Mouse (Mus musculus): ENCODE results near the gene Ppp2r5c.

Ppp2r5c gene

DNA sequence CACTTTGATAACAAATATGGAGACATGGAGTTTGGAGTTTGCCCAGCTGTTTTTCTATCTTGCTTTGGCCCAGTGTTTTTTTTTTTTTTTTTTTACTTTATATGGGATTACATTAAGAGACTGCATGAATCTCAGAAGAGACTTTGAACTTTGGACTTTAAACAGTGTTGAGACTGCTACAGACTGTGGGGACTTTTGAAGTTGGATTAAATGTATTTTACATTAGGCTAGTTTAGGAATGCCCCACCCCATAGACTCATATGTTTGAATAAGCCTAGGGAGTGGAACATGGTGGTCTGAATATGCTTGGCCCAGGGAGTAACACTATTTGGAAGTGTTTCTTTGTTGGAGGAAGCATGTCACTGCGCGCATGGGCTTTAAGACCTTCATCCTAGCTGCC, 4.7 kb upstream of the Ppp2r5c start:
- no peak for DNase-seq (ENCODE audit: low read depth)

DNA sequence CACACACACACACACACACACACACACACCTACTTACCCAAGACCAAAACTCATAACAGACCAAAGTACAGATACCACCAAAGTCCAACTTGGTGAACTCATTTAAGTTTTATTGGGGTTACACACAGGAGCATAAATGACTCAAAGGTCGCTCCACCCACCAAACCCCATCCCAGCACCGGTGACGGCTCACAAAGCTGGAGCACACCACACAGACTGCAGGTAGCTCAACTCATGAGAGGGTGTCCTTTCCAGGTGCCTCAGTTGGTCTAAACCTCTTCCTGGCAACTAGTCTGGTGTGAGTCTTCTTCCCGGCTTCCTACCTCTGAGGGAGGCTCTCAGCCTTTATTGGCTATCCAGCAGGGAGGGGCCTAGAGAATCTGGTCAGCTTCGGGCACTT, 2.4 kb upstream of the Ppp2r5c start:
- no peak for DNase-seq (ENCODE audit: low read depth)

DNA sequence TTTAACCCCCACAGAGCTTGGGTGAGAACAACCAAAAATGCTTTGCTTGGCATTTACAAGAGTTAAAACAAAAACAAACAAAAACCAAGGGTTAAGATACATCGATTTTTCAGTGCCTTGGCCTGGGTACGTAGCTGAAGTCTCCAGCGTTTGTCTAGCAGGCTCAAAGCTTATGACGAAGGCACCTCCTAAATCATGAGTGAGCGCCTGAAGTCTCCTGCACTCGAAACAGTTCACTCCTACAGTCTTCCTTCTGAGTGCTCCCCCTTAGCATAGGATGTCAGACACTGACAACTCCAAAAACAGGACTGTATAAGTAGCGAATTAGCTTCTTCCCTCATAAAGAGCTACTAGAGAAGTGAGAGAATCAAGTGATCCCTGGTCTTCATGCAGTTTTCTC, 1.1 kb upstream of the Ppp2r5c start:
- DNase-seq (ENCODE audit: low read depth) = no peak

DNA sequence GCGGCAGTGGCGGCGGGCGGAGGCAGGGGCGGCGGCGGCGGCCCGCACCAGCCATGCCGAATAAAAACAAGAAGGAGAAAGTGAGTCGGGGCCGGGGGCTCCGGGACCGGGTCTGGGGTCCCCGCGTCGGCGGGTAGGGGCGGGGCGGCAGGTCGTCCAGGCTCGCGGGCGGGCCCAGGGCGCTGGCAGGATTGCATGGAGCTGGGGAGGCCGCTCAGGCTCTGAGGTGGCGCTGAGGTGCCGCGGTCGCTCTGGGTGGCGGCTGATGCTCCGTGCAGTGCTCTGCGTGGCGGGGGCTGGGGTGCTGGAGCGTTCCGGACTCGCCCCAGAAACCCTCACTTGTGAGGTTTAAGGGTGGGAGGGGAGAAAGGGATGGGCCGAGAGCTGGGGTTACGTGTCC, 386 bp downstream of the Ppp2r5c start:
- DNase-seq (ENCODE audit: low read depth) = peak; percentile 75

DNA sequence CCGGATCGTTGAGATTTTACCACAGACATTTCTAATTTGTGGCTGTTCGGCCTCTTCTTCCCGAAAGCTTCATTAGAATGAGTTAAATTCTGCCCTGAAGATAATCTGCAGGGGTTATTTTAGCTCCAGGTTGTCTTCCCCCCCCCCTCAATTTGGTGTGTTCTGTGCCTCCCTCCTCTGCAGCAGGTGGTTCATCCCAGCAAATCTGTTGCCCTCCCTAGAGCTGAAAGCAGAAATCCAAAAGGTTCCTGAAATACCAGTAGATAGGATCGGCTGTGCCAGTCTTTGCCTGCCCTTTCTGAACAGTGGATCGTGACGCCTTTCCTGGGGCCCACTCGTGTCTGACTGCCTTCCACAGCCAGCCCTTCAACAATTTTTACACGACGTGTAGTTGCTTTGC, 1.8 kb downstream of the Ppp2r5c start:
- DNase-seq (ENCODE audit: low read depth) = no peak

DNA sequence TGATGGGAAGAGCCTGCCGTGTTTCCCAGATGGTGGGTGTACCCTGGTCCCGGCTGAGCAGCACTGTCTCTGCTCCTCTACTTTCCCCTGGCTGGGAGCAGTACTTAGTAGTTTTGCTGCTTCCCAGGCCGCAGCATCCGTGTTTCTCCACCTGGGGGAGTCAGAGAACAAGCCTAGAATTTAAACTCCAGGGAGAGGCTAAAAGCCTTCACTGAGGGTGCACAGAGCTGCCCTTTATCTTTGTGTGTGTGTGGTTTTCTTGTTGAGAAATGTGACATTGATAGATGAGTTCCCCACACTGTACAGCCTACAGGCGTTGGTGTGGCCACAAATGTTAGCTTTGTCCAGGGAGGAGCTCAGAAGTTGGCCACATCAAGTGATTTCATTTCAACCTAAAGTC, 7.3 kb downstream of the Ppp2r5c start:
- DNase-seq (ENCODE audit: low read depth) = peak; percentile 85

DNA sequence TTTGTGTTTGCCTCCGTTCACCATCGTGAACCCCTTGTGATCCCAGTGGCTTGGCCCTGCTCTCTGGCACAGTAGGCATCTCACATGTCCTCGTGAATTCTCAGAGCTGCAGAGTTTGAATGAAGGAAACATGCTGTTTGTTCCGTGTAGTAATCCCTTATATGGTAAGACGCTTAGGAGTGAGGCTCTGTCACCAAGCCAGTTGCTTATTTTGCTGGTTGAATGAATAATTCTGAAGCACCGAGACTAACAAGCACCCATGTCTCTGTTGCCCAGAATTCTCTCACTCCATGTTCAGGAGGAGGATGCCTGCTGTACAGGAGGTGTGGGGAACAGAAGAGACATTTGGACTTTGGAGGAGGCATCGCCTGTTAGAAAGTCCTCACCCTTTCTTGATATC, 9.1 kb downstream of the Ppp2r5c start:
- no peak for DNase-seq (ENCODE audit: low read depth)

DNA sequence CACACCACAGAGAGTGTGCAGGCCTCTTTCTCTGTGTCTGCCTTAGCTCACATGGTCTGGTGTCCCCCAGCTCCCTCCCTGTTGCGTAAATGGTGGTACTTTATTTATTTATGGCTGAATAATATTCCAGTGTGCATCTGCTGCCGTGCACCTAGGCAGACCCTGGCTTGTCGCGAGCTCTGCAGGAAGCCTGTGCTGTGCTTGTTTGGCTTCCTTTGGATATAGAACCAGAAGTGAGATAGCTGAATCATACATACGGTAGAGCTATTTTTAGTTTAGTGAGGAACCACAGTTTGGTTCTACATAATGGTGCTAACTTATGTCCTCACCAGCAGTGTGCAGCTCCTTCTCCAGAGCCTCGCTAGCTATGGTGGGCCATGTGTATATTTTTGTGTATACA, 11.7 kb downstream of the Ppp2r5c start:
- no peak for DNase-seq (ENCODE audit: low read depth)

DNA sequence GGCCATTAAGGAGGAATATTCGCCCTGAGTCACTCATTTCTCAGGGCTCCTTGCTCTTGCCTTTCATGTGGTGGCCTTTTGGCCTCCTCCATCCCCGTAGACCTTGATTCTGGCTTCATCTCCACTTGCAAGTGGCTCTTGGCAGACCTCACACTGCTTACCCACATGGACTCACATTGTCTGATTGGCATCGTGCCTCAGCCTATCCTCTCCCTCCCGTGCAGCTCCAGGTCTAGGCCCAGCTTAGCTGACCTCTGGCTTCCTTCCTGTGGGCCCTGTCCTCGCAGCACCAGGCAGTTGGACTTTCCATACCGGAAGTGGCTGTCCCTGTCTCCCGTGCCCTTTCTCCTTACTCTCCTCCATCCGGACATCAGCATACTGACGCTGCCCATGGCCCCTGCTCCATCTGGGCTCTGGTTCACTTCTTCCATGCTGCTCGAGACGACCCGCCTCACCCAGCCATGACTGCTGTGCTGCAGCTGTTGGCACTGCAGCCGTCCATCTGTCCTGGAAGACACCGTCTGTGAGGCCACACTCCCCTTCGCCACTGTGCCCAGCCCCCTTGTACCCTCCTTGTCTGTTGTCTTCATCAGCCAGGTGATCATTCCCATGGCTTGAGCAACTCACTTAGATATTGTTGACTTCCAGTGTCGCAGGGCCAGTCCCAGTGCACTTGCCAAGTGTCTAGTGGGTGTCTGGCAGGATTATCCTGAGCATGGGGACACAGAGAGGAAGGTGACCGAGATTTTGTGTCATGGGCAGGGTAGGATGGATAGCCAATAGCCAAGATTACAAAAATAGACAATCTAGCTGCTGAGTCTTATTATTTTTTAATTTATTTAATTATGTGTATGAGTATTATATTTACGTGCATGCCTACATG, 13.7 kb downstream of the Ppp2r5c start:
- no peak for DNase-seq (ENCODE audit: low read depth)

DNA sequence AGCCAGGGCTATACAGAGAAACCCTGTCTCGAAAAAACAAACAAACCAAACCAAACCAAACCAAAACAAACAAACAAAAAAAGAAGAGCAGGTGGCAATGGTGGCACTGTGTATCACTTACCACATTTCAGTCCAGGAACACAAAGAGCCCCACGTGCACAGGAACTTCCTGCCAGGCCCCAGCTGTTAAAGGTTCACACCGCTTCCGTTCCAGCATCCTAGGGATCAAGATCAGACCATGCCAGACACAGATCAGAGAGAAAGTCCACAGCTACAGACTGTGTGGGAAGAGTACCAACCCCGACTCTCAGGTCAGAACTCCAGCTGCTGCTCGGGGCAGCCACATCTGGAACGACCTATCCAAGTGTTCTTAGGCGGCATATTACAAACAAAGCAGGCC, 16.8 kb downstream of the Ppp2r5c start:
- DNase-seq (ENCODE audit: low read depth) = peak; percentile 65

DNA sequence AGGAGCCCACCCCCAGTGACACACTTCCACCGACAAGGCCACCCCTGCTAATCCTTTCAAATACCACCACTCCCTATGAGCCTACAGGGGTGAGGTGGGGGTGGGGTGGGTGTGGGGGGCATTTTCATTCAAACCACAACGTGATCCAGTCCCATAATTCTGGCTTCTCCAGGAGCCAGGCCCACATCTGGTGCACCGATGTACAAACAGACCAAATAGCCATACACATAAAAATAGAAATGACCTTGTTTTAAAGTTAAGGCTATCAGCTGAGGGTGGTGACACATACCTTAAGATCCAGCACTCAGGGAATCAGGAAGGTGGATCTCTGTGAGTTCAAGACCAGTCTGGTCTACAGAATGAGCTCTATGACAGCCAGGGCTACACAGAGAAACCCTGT, 24.5 kb downstream of the Ppp2r5c start:
- DNase-seq (ENCODE audit: low read depth) = no peak

DNA sequence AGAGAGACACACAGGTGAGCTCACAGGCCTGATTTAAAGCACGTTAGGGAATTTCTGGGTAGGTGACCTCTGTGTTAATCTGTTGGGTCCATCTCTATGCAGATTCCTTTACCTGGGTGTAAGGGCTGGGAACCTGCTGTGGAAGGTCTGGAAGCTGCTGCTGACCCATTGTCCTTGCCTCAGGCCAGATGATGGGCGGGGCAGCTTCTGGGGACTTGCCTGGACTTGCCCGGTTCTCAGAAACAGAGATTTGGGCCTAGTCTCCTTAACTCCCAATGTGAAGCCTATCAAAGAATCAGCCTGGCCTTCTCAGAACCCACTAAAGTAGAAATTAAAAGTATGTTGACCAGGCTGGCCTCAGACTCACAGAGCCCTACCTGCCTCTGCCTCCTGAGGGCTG, 25.3 kb downstream of the Ppp2r5c start:
- DNase-seq (ENCODE audit: low read depth) = no peak

DNA sequence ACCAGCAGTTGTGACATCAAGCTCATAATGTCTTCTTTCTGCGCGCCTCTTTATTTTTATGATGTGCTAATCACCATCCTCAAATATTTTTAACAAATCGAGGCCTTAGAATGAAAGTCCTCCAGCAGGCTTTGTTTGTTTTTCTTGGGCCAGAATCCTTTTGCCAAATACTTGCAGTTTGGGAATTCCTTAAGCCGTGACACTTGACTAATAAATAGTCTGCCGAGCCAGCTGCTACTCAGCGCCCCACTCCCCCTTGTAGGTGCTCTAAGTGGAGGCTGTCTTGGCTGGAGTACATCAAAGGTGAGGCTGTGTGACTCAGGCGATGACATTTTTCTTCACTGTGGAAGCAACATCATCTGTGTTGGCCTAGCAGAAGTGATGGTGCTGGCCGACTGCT, 27.6 kb downstream of the Ppp2r5c start:
- DNase-seq (ENCODE audit: low read depth) = no peak

DNA sequence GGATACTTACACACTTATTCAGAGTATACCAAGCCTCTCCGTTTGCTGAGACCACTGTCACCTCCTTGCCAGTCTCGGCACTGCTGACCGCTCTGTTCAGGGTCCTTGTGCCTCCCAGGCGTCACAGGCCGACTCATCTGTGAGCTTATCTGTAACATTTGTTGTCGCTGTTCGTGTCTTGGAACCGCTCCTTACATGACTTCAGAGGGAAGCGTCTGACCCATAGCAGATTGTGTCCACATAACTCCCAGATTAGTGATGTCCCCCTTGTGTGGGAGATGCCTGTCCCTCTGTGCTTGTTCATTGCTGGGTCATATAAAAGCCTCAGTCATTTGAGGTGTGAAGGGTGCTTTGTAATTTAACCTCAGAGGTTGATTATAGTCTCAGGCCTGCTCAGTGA, 29.6 kb downstream of the Ppp2r5c start:
- DNase-seq (ENCODE audit: low read depth) = no peak

DNA sequence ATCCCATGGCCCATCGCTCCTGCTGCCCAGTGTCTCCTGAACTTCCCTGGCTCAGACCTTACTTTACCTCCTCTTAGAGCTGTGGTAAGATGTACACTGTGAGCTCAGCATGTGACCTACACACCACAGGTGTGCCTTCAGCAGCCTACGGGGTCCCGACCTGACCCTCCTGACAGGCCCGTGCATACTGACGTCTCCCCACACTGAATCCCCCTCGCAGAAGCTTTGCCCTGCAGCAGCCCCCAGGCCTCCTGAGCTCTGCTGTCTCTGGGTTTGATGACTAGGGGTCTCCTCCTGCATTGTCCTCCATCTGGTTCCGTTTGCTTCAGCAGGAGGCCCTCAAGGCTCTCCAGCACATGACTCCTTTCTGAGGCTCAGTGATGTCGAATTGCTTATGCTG, 31.0 kb downstream of the Ppp2r5c start:
- DNase-seq (ENCODE audit: low read depth) = no peak

DNA sequence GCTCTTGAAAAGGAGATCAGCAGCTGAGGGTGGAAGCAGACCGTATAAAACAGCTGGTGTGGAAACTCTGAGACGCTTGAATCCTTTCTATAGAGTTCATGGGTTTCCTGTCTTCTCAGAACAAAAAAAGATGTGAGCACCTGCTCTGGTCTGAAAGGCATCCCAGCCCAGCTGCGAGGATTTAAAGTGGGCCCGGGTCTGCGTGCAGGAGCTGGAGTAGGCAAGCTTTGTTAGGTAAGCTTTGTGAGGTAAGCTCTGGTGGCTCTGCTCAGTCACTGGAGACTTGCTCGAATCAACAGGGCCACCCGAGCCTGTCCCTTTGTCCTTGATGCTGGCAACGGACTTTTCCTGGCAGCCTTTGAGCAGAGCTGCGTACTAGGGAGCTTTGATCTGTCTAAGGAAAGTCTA, 31.7 kb downstream of the Ppp2r5c start:
- DNase-seq (ENCODE audit: low read depth) = peak; percentile 71

DNA sequence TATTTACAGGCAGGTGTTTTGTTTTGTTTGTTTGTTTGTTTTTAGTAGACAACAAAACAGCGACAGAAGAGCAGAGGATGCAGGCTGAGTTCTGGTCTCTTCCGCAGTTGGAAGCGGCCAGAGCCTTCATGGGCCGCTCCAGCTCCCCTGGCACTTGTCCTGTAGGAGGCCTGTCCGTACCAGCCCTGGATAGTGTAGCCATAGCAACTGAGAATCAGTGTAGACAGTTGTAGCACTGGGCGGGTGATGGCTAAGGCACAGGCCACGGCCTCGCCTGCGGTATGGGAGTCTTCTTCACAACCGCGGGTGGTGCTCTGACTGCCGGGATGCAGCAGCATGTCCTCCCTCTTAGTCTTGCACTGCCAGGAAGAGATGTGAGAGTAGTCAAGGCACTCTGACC, 32.3 kb downstream of the Ppp2r5c start:
- DNase-seq (ENCODE audit: low read depth) = no peak

DNA sequence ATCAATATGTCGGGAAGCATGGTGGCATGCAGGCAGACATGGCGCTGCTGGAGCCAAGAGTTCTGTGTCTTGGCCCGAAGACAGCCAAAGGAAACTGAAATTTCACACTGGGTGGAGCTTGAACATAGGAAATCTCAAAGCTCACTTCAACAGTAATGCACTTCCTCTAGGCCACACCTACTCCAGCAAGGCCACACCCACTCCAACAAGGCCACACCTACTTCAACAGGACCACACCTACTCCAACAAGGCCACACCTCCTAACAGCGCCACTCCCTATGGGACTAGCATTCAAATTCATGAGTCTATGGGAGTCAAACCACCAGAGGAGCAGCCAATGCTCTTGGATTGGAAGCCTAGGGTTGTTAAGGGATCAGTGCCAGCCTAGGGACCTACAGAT, 33.8 kb downstream of the Ppp2r5c start:
- DNase-seq (ENCODE audit: low read depth) = peak; percentile 43

DNA sequence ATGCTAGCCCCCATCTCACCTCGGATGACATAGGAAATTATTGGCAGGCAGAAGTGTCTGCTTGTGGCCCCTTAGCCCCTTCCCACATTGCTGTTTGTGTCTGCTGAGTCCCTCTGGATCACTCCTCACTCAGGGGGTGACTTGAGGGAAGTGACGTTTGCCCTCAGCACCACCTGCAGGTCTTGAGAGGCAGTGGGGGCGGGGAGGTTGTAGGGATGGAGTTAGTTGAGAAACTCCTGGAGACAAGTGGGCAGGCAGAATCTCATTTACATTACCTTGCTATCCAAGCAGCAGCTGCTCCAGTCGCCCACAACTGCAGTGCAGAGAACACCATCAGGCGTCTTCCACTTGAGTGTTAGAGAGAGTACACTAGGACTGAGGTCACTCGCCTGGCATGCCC, 36.8 kb downstream of the Ppp2r5c start:
- no peak for DNase-seq (ENCODE audit: low read depth)

DNA sequence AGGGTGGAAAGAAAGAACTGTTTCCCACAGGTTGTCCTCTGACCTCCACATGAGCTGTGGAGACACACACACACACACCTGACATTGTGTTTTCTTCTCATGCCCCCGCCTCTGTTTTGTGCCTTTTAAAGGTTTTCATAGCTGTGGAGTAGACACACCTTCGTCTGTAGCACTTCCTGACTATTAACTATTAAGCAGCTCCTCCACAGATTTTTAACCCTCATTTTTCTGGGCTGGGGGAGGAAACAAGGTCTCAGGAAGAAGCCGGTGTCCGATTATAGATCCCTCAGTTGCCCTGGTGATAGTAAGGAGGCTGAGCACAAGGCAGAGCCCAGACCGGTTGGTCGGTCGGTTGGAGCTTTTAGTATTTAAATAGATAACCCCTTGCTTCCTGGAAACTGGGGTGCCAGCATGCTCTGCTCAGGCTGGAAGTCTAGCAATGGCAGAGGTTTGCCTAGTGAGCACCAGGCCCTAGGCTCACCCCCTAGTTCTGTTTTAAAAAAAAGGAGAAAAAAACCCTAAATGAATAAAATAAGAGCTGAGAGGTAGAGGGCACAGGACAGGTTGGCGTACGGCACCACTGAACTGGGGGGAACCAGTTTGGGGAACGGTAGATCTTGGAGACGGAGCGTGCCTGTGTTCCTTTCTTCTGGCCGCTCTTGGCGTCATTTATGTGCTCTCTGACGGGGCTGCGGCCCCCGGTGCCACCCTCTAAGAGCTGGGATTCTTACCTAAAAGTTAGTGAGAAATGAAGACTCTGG, 38.1 kb downstream of the Ppp2r5c start:
- no peak for DNase-seq (ENCODE audit: low read depth)

DNA sequence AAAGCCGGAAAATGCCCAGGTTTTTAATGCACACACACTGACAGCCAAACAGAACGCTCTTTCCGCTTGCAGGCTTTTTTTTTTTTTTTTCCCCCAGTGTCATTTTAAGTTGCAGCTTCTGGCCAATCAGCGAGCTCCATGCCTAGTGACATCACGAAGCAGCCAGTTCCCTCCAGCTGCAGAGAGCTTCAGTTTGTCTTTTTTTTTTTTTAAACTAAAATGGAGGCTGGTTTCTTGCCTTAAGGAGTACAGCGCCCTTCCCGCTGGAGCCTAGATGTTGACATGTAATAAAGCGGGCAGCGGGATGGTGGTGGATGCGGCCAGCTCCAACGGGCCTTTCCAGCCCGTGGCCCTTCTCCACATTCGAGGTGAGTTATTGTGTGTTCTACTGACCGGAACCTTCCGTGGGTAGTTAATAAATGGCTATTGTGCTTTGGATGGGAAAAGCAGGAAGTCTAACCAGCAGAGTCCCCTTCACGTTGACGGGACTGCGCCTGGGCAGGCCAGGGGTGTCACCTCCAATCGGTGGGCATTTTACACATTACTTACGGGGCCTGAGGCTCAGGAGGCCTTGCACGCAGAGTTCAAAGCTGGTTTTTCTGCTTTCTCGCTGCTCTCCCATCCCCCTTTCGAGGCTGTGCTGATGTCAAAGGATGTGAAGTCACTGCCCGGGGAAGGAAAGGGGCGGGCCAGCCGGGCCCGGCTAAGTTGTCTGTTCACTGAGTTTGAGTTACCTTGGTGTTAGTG, 38.8 kb downstream of the Ppp2r5c start:
- DNase-seq (ENCODE audit: low read depth) = peak; percentile 96

DNA sequence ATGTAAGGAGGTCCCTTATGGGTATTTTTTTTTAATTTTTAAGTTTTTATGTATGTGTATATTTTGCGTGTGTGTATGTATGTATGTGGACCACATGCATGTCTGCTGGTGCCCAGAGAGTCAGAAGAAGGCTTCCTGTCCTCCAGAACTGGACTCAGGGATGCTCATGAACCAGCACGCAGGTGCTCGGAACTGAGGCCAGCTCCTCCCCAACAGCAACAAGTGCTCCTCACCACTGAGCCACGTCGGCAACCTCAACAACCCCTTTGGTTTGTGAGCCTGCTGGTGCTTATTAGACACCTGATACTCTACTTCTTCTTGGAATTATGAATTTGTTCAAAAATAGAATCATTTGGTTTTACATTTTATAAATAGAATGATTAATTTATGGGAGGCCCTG, 39.9 kb downstream of the Ppp2r5c start:
- peak; percentile 50 for DNase-seq (ENCODE audit: low read depth)

DNA sequence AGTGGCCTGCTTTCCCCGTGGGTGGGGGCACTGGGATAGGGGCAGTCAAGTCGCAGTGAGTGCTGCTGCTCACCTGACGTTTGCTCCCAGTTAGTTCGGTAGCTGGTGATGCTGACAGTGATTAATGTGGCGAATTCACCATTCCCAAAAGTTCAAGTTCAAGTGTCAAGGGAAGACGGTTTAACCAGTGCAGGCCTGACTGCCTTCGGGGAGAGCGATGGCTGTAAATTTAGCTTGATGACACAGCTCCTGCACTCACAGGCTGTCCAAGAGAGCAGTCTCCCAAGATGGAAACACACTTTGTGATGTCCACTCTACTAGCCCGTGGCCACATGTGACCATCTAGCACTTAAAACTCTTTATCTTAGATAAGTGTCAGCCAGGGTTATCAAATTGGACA, 41.1 kb downstream of the Ppp2r5c start:
- DNase-seq (ENCODE audit: low read depth) = no peak

Measured in naive thymus-derived CD4-positive, alpha-beta T cell, adult 2 months (primary cell).